8 mouse cellular contexts compared by ENCODE assay signal in the genomic region with DNA sequence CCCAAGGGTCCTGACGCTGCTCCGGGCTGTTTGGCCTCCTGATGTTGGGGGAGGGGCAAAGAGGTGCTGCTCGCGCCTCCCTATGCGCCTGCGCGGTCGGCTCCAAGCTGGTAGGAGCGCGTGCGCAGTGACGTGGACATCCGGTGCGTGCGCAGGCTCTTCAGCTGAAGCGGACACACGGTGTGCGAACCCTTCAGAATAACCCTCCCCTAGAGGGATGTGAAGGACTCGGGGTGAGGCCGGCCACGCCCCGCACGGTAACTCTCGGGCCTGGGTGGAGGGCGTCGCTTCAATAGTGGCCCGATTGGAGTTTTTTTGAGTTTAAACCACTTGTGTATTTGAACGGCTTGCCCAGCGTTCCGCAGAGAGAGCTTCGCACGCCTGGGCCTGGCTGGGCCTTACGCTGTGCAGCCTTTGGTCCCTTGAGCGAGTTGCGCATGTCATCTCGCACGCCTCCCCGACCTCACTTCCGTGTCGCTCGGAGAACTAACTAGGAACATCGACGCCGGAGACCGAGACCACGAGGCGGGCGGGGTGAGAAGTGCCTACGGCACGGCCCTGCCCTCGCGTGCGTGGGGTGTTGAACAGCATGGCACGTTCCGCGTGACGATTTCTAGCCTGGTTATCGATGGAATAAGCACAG. TPM values are rescaled to one million over a fixed set of nuclear protein-coding genes. Genes with fewer than 3 reads are reported as not detected.
DNase-seq lines count a peak whose midpoint lies in the region; ATAC-seq and TF ChIP-seq lines count a peak whose summit lies in the region.

A gene (plus strand): TSS at position 139 of the 643 bp plus-strand sequence.

- peak; percentile 43; the same call in 1 of the 2 replicates for TF ChIP-seq EP300 in lung, postnatal 0 days (IDR thresholded peaks at IDR 0.05)

- peaks cover 20% of the 10 kb centered on the region for H3K4me1 ChIP-seq in hindbrain, embryonic 10.5 days (replicated peaks)
- peaks cover 13% of the 10 kb centered on the region; the same call in 1 of the 2 replicates for H3K4me1 ChIP-seq in lung, postnatal 0 days (ENCODE audit: insufficient read depth, low read depth, low read length)

- H3K36me3 ChIP-seq in hindbrain, embryonic 10.5 days, result peaks cover 9% of the 10 kb centered on the region
- no peaks in the 10 kb centered on the region for H3K36me3 ChIP-seq in lung, postnatal 0 days (ENCODE audit: insufficient read depth, low read length)

- ATAC-seq in frontal cortex, adult (ENCODE audit: low TSS enrichment), result peak; percentile 95
- ATAC-seq in lung, postnatal 0 days, result peak; percentile 96

- under 1% methylated on average over 58 of the region's 58 CpGs for WGBS in hindbrain, embryonic 10.5 days
- WGBS in lung, postnatal 0 days, result under 1% methylated on average over 57 of the region's 58 CpGs

- H3K4me2 ChIP-seq in lung, postnatal 0 days (replicated peaks; ENCODE audit: low read depth, low read length), result peak within 1 kb of the TSS; percentile 64

- no peaks in the 10 kb centered on the region for H3K9me3 ChIP-seq in hindbrain, embryonic 10.5 days
- no peaks in the 10 kb centered on the region for H3K9me3 ChIP-seq in lung, postnatal 0 days (ENCODE audit: low read length)

- H3K4me3 ChIP-seq in hindbrain, embryonic 10.5 days, result peak within 1 kb of the TSS; percentile 67
- peak within 1 kb of the TSS; percentile 40 for H3K4me3 ChIP-seq in lung, postnatal 0 days (ENCODE audit: low read depth, low read length)

- peak; percentile 91 for DNase-seq in MN1 (ENCODE audit: low spot score)
- peak; percentile 84 for DNase-seq in cerebellum, adult 9-10 months
- DNase-seq in hindbrain, embryonic 10.5 days (ENCODE audit: low spot score), result peak; percentile 97
- peak; percentile 95 for DNase-seq in layer of hippocampus, adult 9-11 months
- DNase-seq in lung, postnatal 0 days (ENCODE audit: low spot score), result peak; percentile 99
- DNase-seq in ovary, postnatal 14 days (ENCODE audit: low spot score), result peak; percentile 94
- peak; percentile 98 for DNase-seq in thymus, postnatal 14 days

- 0 out of 2 replicates have a peak, but pooled peaks have one; percentile 2 for TF ChIP-seq CTCF in lung, postnatal 0 days (IDR thresholded peaks at IDR 0.05)

- H3K27me3 ChIP-seq in hindbrain, embryonic 10.5 days (ENCODE audit: insufficient read depth, poor library complexity, severe bottlenecking), result no peaks in the 10 kb centered on the region
- no peaks in the 10 kb centered on the region for H3K27me3 ChIP-seq in lung, postnatal 0 days (replicated peaks; ENCODE audit: insufficient read depth, low read length)

- H3K27ac ChIP-seq in hindbrain, embryonic 10.5 days, result peak within 1 kb of the TSS; percentile 91
- H3K27ac ChIP-seq in lung, postnatal 0 days (ENCODE audit: low read length), result peak within 1 kb of the TSS; percentile 97

- 0 out of 2 replicates have a peak within 1 kb of the TSS, but pooled peaks have one; percentile 32 for H3K9ac ChIP-seq in lung, postnatal 0 days (replicated peaks; ENCODE audit: low read depth)

RNA-seq across cellular contexts. Expression of the gene that starts here (rescaled TPM):
- polyA plus RNA-seq in hindbrain, embryonic 10.5 days (2016; fragmentation: Nextera tagmentation; extraction: Ambion mirVana), result 26.1 and 28.0 TPM in 2 replicates
- 14.2 and 19.1 TPM in 2 replicates for polyA plus RNA-seq in lung, postnatal 0 days (2015; fragmentation: Nextera tagmentation; extraction: Ambion mirVana)

Comparison
In these comparisons a context has a peak if more than half of its experiments do, and no peak if none do; other contexts are left out.
1. Peak in every context shown above with its lines: DNase-seq, ATAC-seq, H3K4me3 ChIP-seq and H3K27ac ChIP-seq.